Comparison of ENCODE assay signal across 12 mouse cellular contexts in genomic region chr11:115217439-115218410, GRCm38 (mm10). TPM values are rescaled to one million over a fixed set of nuclear protein-coding genes. Genes with fewer than 3 reads are reported as not detected.
A peak's percentile ranks its signal among the peaks of the same experiment; 100 is the strongest.
DNase-seq lines count a peak whose midpoint lies in the region; ATAC-seq and TF ChIP-seq lines count a peak whose summit lies in the region.
"Had no signal": no experiment of that assay in that cellular context is flagged by ENCODE, and none has a peak within 500 bp of the region (broad histone marks: within the 10 kb centered on the region; RNA-seq: fewer than 3 reads in every experiment).

No protein-coding gene starts in this region.

- H3K9ac ChIP-seq in hindbrain, embryonic 15.5 days = no peak overlapping the region
- no peak overlapping the region for H3K9ac ChIP-seq in MEL (ENCODE audit: control insufficient read depth, low read depth, low read length, poor library complexity, severe bottlenecking)
- H3K9ac ChIP-seq: embryonic facial prominence, embryonic 15.5 days had no signal

- H3K4me1 ChIP-seq in hindbrain, embryonic 15.5 days (replicated peaks) = peaks cover 27% of the 10 kb centered on the region
- H3K4me1 ChIP-seq in hindbrain, embryonic 10.5 days (replicated peaks) = peaks cover 57% of the 10 kb centered on the region
- H3K4me1 ChIP-seq in MEL (ENCODE audit: control insufficient read depth in 1 of 2, insufficient read depth in 2 of 2, low read length in 2 of 2) = peaks cover 0 to 2% of the 10 kb centered on the region in 2 experiments; a peak in 2 of 4 replicates
- peaks cover 6% of the 10 kb centered on the region; the same call in 1 of the 2 replicates for H3K4me1 ChIP-seq in bone marrow, adult 2 months (ENCODE audit: control insufficient read depth, insufficient read depth, low read length)
- H3K4me1 ChIP-seq in embryonic facial prominence, embryonic 10.5 days = peaks cover 66% of the 10 kb centered on the region

- ATAC-seq in hindbrain, embryonic 15.5 days (ENCODE audit: low FRiP score, low read depth) = peak; percentile 57
- ATAC-seq in megakaryocyte, adult 5-6 weeks (ENCODE audit: poor library complexity, severe bottlenecking) = no peak

- H3K27ac ChIP-seq in hindbrain, embryonic 15.5 days (replicated peaks) = peak overlapping the region; percentile 64; the same call in 1 of the 2 replicates
- H3K27ac ChIP-seq in hindbrain, embryonic 10.5 days = no peak overlapping the region
- H3K27ac ChIP-seq in MEL (ENCODE audit: control insufficient read depth, low read depth, low read length) = no peak overlapping the region
- peak overlapping the region; percentile 16; the same call in 1 of the 2 replicates for H3K27ac ChIP-seq in bone marrow, adult 2 months (ENCODE audit: control insufficient read depth, insufficient read depth, low read depth, low read length, poor library complexity)
- H3K27ac ChIP-seq in embryonic facial prominence, embryonic 10.5 days (replicated peaks) = 0 out of 2 replicates have a peak overlapping the region, but pooled peaks have one; percentile 19
- H3K27ac ChIP-seq: embryonic facial prominence, embryonic 15.5 days had no signal

- H3K4me2 ChIP-seq in hindbrain, embryonic 15.5 days = no peak overlapping the region
- H3K4me2 ChIP-seq: embryonic facial prominence, embryonic 15.5 days had no signal

- no peaks in the 10 kb centered on the region for H3K9me3 ChIP-seq in hindbrain, embryonic 15.5 days
- no peaks in the 10 kb centered on the region for H3K9me3 ChIP-seq in hindbrain, embryonic 10.5 days
- no peaks in the 10 kb centered on the region for H3K9me3 ChIP-seq in MEL (replicated peaks; ENCODE audit: insufficient read depth, low read length)
- H3K9me3 ChIP-seq in embryonic facial prominence, embryonic 10.5 days = no peaks in the 10 kb centered on the region
- H3K9me3 ChIP-seq: embryonic facial prominence, embryonic 15.5 days had no signal

- H3K36me3 ChIP-seq in hindbrain, embryonic 15.5 days = no peaks in the 10 kb centered on the region
- H3K36me3 ChIP-seq in hindbrain, embryonic 10.5 days = no peaks in the 10 kb centered on the region
- H3K36me3 ChIP-seq in MEL (ENCODE audit: control insufficient read depth in 1 of 2, insufficient read depth in 2 of 2, low read length in 2 of 2) = peaks cover 0 to 4% of the 10 kb centered on the region in 2 experiments; a peak in 3 of 4 replicates
- H3K36me3 ChIP-seq in embryonic facial prominence, embryonic 10.5 days (replicated peaks) = no peaks in the 10 kb centered on the region
- H3K36me3 ChIP-seq: embryonic facial prominence, embryonic 15.5 days had no signal

- H3K79me2 ChIP-seq in MEL (ENCODE audit: control insufficient read depth, insufficient read depth, low read length, poor library complexity) = no peaks in the 10 kb centered on the region

- DNase-seq in hindbrain, embryonic 10.5 days (ENCODE audit: low spot score) = no peak
- DNase-seq in MEL (ENCODE audit: low read depth, low spot score) = peak; percentile 40
- no peak for DNase-seq in embryonic facial prominence, embryonic 10.5 days (ENCODE audit: low spot score)
- DNase-seq in thymus, postnatal 36 days = no peak
- DNase-seq: adrenal gland, postnatal 36 days; kidney, adult 8-10 months; thymus, postnatal 14 days had no signal

- TF ChIP-seq RAD21 in MEL (IDR thresholded peaks at IDR 0.05; ENCODE audit: low read depth, low read length) = no peak

- WGBS in hindbrain, embryonic 15.5 days = 47% methylated on average over 18 of the region's 18 CpGs
- WGBS in hindbrain, embryonic 10.5 days = 73% methylated on average over 18 of the region's 18 CpGs
- WGBS in bone marrow, adult 2 months = 56% methylated on average over 18 of the region's 18 CpGs
- WGBS in embryonic facial prominence, embryonic 10.5 days = 65% methylated on average over 18 of the region's 18 CpGs

- TF ChIP-seq CTCF in MEL (IDR thresholded peaks at IDR 0.05 in 2 of 3, conservative IDR thresholded peaks at IDR 0.05 in 1 of 3; ENCODE audit: control insufficient read depth in 1 of 3, insufficient read depth in 1 of 3, low read depth in 2 of 3, low read length in 3 of 3, poor library complexity in 1 of 3, severe bottlenecking in 1 of 3) = no peak
- TF ChIP-seq CTCF in bone marrow, adult 2 months (IDR thresholded peaks at IDR 0.05; ENCODE audit: control insufficient read depth, insufficient read depth, low read length) = no peak

- no peak for TF ChIP-seq POLR2A in MEL (IDR thresholded peaks at IDR 0.05; ENCODE audit: control insufficient read depth in 1 of 2, insufficient read depth in 1 of 2, low read depth in 1 of 2, low read length in 2 of 2, poor library complexity in 1 of 2)
- no peak for TF ChIP-seq POLR2A in bone marrow, adult 2 months (IDR thresholded peaks at IDR 0.05; ENCODE audit: borderline replicate concordance, control insufficient read depth, low read depth, low read length)

- TF ChIP-seq EP300 in MEL (IDR thresholded peaks at IDR 0.05; ENCODE audit: low read depth in 1 of 2, low read length in 2 of 2) = peak in 1 of 2 experiments; percentile 28; a peak in 1 of 4 replicates

- peaks cover 4% of the 10 kb centered on the region for H3K27me3 ChIP-seq in hindbrain, embryonic 15.5 days
- 0 out of 2 replicates have a peak, but pooled peaks cover 4% of the 10 kb centered on the region for H3K27me3 ChIP-seq in hindbrain, embryonic 10.5 days (ENCODE audit: insufficient read depth, poor library complexity, severe bottlenecking)
- no peaks in the 10 kb centered on the region for H3K27me3 ChIP-seq in MEL (ENCODE audit: control insufficient read depth in 1 of 2, insufficient read depth in 2 of 2, low read length in 2 of 2)
- H3K27me3 ChIP-seq in embryonic facial prominence, embryonic 10.5 days (replicated peaks; ENCODE audit: low read depth, poor library complexity, severe bottlenecking) = peaks cover 42% of the 10 kb centered on the region
- H3K27me3 ChIP-seq: embryonic facial prominence, embryonic 15.5 days had no signal

- no peak overlapping the region for H3K4me3 ChIP-seq in hindbrain, embryonic 15.5 days
- H3K4me3 ChIP-seq in hindbrain, embryonic 10.5 days = no peak overlapping the region
- no peak overlapping the region for H3K4me3 ChIP-seq in MEL (ENCODE audit: control insufficient read depth in 1 of 2, insufficient read depth in 1 of 2, low read depth in 2 of 2, low read length in 2 of 2)
- H3K4me3 ChIP-seq in bone marrow, adult 2 months (replicated peaks; ENCODE audit: control insufficient read depth, low read depth, low read length) = no peak overlapping the region
- H3K4me3 ChIP-seq in embryonic facial prominence, embryonic 10.5 days = no peak overlapping the region
- H3K4me3 ChIP-seq: embryonic facial prominence, embryonic 15.5 days had no signal

RNA-seq across cellular contexts. Expression of gene Nat9, which starts 30.1 kb away (rescaled TPM):
- polyA plus RNA-seq in hindbrain, embryonic 15.5 days (2015; fragmentation: Nextera tagmentation; extraction: Ambion mirVana) = 19.1 and 20.4 TPM in 2 replicates
- 18.7 and 24.3 TPM in 2 replicates for polyA plus RNA-seq in hindbrain, embryonic 10.5 days (2016; fragmentation: Nextera tagmentation; extraction: Ambion mirVana)
- total RNA-seq in MEL (2012; rRNA removed) = 80.2 and 92.4 TPM in 2 replicates
- 10 to 100 TPM in 1 of 2 experiments, not detected in 1; 46.1 TPM for polyA plus RNA-seq in MEL (2012; ENCODE audit: insufficient read depth in 1 of 2, insufficient read length in 2 of 2, low read depth in 1 of 2, low replicate concordance in 2 of 2, missing spikeins in 1 of 2)
- 19.4 and 24.2 TPM in 2 replicates for polyA plus RNA-seq in bone marrow, adult 2 months (2011; ENCODE audit: insufficient read depth, insufficient read length, low replicate concordance, missing spikeins)
- 18.2 and 18.4 TPM in 2 replicates for polyA plus RNA-seq in embryonic facial prominence, embryonic 10.5 days (2016; fragmentation: Nextera tagmentation; extraction: Ambion mirVana)
- 16.1 and 17.7 TPM in 2 replicates for total RNA-seq in megakaryocyte, adult 5-6 weeks (2015)
- total RNA-seq in megakaryocyte, adult 5-6 weeks (2017) = 23.9 and 36.1 TPM in 2 replicates

RNA-seq across cellular contexts. Expression of gene Tmem104, which starts 30.4 kb away (rescaled TPM):
- polyA plus RNA-seq in hindbrain, embryonic 15.5 days (2015; fragmentation: Nextera tagmentation; extraction: Ambion mirVana) = 15.1 and 17.5 TPM in 2 replicates
- 6.9 and 10.6 TPM in 2 replicates for polyA plus RNA-seq in hindbrain, embryonic 10.5 days (2016; fragmentation: Nextera tagmentation; extraction: Ambion mirVana)
- total RNA-seq in MEL (2012; rRNA removed) = 23.4 and 24.8 TPM in 2 replicates
- polyA plus RNA-seq in MEL (2012; ENCODE audit: insufficient read depth in 1 of 2, insufficient read length in 2 of 2, low read depth in 1 of 2, low replicate concordance in 2 of 2, missing spikeins in 1 of 2) = 10 to 100 TPM in 1 of 2 experiments, not detected in 1; 21.9 TPM
- polyA plus RNA-seq in bone marrow, adult 2 months (2011; ENCODE audit: insufficient read depth, insufficient read length, low replicate concordance, missing spikeins) = 3.1 and 5.8 TPM in 2 replicates
- 10.1 and 10.3 TPM in 2 replicates for polyA plus RNA-seq in embryonic facial prominence, embryonic 10.5 days (2016; fragmentation: Nextera tagmentation; extraction: Ambion mirVana)
- 23.9 and 25.7 TPM in 2 replicates for total RNA-seq in megakaryocyte, adult 5-6 weeks (2015)
- total RNA-seq in megakaryocyte, adult 5-6 weeks (2017) = 6.1 and 8.7 TPM in 2 replicates

RNA-seq across cellular contexts. Expression of gene Grin2c, which starts 49.3 kb away (rescaled TPM):
- polyA plus RNA-seq in hindbrain, embryonic 15.5 days (2015; fragmentation: Nextera tagmentation; extraction: Ambion mirVana) = 0.64 and 0.73 TPM in 2 replicates
- 0.14 and 0.18 TPM in 2 replicates for polyA plus RNA-seq in hindbrain, embryonic 10.5 days (2016; fragmentation: Nextera tagmentation; extraction: Ambion mirVana)
- not detected in 2 replicates for total RNA-seq in MEL (2012; rRNA removed)
- polyA plus RNA-seq in MEL (2012; ENCODE audit: insufficient read depth in 1 of 2, insufficient read length in 2 of 2, low read depth in 1 of 2, low replicate concordance in 2 of 2, missing spikeins in 1 of 2) = not detected
- polyA plus RNA-seq in bone marrow, adult 2 months (2011; ENCODE audit: insufficient read depth, insufficient read length, low replicate concordance, missing spikeins) = not detected in 2 replicates
- 0.06 and 0.07 TPM in 2 replicates for polyA plus RNA-seq in embryonic facial prominence, embryonic 10.5 days (2016; fragmentation: Nextera tagmentation; extraction: Ambion mirVana)
- 0.05 TPM in 1 of 2 replicates, not detected in the other for total RNA-seq in megakaryocyte, adult 5-6 weeks (2015)
- total RNA-seq in megakaryocyte, adult 5-6 weeks (2017) = not detected in 2 replicates
- total RNA-seq: gastrocnemius, postnatal 4 days had no signal
- polyA plus RNA-seq: embryonic facial prominence, embryonic 15.5 days had no signal

RNA-seq across cellular contexts. Expression of gene Slc9a3r1, which starts 54.6 kb away (rescaled TPM):
- polyA plus RNA-seq in hindbrain, embryonic 15.5 days (2015; fragmentation: Nextera tagmentation; extraction: Ambion mirVana) = 68.7 and 70.2 TPM in 2 replicates
- 39.6 and 49.8 TPM in 2 replicates for polyA plus RNA-seq in hindbrain, embryonic 10.5 days (2016; fragmentation: Nextera tagmentation; extraction: Ambion mirVana)
- total RNA-seq in MEL (2012; rRNA removed) = 124 and 127 TPM in 2 replicates
- 100 to 1,000 TPM in 1 of 2 experiments, not detected in 1; 112 TPM for polyA plus RNA-seq in MEL (2012; ENCODE audit: insufficient read depth in 1 of 2, insufficient read length in 2 of 2, low read depth in 1 of 2, low replicate concordance in 2 of 2, missing spikeins in 1 of 2)
- polyA plus RNA-seq in bone marrow, adult 2 months (2011; ENCODE audit: insufficient read depth, insufficient read length, low replicate concordance, missing spikeins) = 21.9 and 51.0 TPM in 2 replicates
- polyA plus RNA-seq in embryonic facial prominence, embryonic 10.5 days (2016; fragmentation: Nextera tagmentation; extraction: Ambion mirVana) = 39.2 and 42.5 TPM in 2 replicates
- total RNA-seq in megakaryocyte, adult 5-6 weeks (2015) = 77.6 and 92.0 TPM in 2 replicates
- 87.5 and 88.7 TPM in 2 replicates for total RNA-seq in megakaryocyte, adult 5-6 weeks (2017)

RNA-seq across cellular contexts. Expression of gene Fdxr, which starts 59.1 kb away (rescaled TPM):
- 21.3 and 21.6 TPM in 2 replicates for polyA plus RNA-seq in hindbrain, embryonic 15.5 days (2015; fragmentation: Nextera tagmentation; extraction: Ambion mirVana)
- 17.7 TPM in 2 replicates for polyA plus RNA-seq in hindbrain, embryonic 10.5 days (2016; fragmentation: Nextera tagmentation; extraction: Ambion mirVana)
- 37.2 and 37.7 TPM in 2 replicates for total RNA-seq in MEL (2012; rRNA removed)
- polyA plus RNA-seq in MEL (2012; ENCODE audit: insufficient read depth in 1 of 2, insufficient read length in 2 of 2, low read depth in 1 of 2, low replicate concordance in 2 of 2, missing spikeins in 1 of 2) = 10 to 100 TPM in 1 of 2 experiments, not detected in 1; 32.7 TPM
- polyA plus RNA-seq in bone marrow, adult 2 months (2011; ENCODE audit: insufficient read depth, insufficient read length, low replicate concordance, missing spikeins) = 9.9 and 21.2 TPM in 2 replicates
- polyA plus RNA-seq in embryonic facial prominence, embryonic 10.5 days (2016; fragmentation: Nextera tagmentation; extraction: Ambion mirVana) = 17.6 and 18.1 TPM in 2 replicates
- total RNA-seq in megakaryocyte, adult 5-6 weeks (2015) = 4.4 and 5.6 TPM in 2 replicates
- 9.9 and 14.3 TPM in 2 replicates for total RNA-seq in megakaryocyte, adult 5-6 weeks (2017)

Comparison
In these comparisons a context has a peak if more than half of its experiments do, and no peak if none do; other contexts are left out.
1. H3K27ac ChIP-seq: peak in hindbrain, embryonic 15.5 days (single experiment), bone marrow, adult 2 months (single experiment) and embryonic facial prominence, embryonic 10.5 days (single experiment); none in hindbrain, embryonic 10.5 days (single experiment) and MEL (single experiment).